Mouse (Mus musculus) heart, embryonic 15.5 days (tissue): Measurements from ENCODE around the gene Nxf2. TPM values are rescaled to one million over a fixed set of nuclear protein-coding genes. Genes with fewer than 3 reads are reported as not detected.
"Not testable (repeated sequence)": the region's sequence is repeated elsewhere in the genome, so short reads cannot be mapped to it uniquely, and the experiment has no call there.

Experiments
- ATAC-seq: fragments of 200-750 bp; cut with Nextera tagmentation; replicated peaks from 2 replicates; pipeline ENCODE4 v1.8.0; 2017; ENCODE audit warnings: low read depth, moderate TSS enrichment; ENCODE audit not compliant: insufficient number of reproducible peaks, insufficient read depth, low FRiP score
- H3K27ac ChIP-seq: fragments of 300-500 bp; sonication (generic); 2 replicates; pipeline ENCODE4 v1.5.1; 2015; ENCODE audit warnings: mild to moderate bottlenecking, inconsistent platforms
- H3K27me3 ChIP-seq: fragments of 300-500 bp; sonication (generic); 2 replicates; pipeline ENCODE4 v1.6.1; 2015; ENCODE audit warnings: inconsistent platforms
- H3K36me3 ChIP-seq: fragments of 300-500 bp; sonication (generic); 2 replicates; pipeline ENCODE4 v1.6.1; 2015; ENCODE audit warnings: mild to moderate bottlenecking, inconsistent platforms
- H3K4me1 ChIP-seq: fragments of 300-500 bp; sonication (generic); replicated peaks from 2 replicates; pipeline ENCODE4 v1.6.1; 2015; ENCODE audit warnings: inconsistent platforms
- H3K4me2 ChIP-seq: fragments of 300-500 bp; sonication (generic); 2 replicates; pipeline ENCODE4 v1.6.1; 2015; ENCODE audit warnings: inconsistent platforms, mild to moderate bottlenecking, moderate library complexity
- H3K4me3 ChIP-seq: fragments of 300-500 bp; sonication (generic); 2 replicates; pipeline ENCODE4 v1.5.1; 2015; ENCODE audit warnings: mild to moderate bottlenecking, inconsistent platforms
- H3K9ac ChIP-seq: fragments of 300-500 bp; sonication (generic); 2 replicates; pipeline ENCODE4 v1.6.1; 2015; ENCODE audit warnings: mild to moderate bottlenecking, inconsistent platforms
- H3K9me3 ChIP-seq: fragments of 300-500 bp; sonication (generic); replicated peaks from 2 replicates; pipeline ENCODE4 v1.6.1; 2016; ENCODE audit warnings: inconsistent platforms
- WGBS: fragments of 180-500 bp; shearing (Covaris S2); methylation state at CpG from one replicate; pipeline ENCODE4 v1.1.7; 2015; ENCODE audit warnings: mixed read lengths; 5-methylcytosine and 5-hydroxymethylcytosine counted together
- polyA plus RNA-seq: library from polyadenylated mRNA; unstranded; fragments of >200 nt; fragmentation: Nextera tagmentation; extraction: Ambion mirVana; gene quantifications from 2 replicates; pipeline ENCODE4 v1.2.1, GENCODE M21; 2015

Gene Nxf2
- polyA plus RNA-seq, 1 experiment from 2014 or later, result 0.29 TPM

DNA sequence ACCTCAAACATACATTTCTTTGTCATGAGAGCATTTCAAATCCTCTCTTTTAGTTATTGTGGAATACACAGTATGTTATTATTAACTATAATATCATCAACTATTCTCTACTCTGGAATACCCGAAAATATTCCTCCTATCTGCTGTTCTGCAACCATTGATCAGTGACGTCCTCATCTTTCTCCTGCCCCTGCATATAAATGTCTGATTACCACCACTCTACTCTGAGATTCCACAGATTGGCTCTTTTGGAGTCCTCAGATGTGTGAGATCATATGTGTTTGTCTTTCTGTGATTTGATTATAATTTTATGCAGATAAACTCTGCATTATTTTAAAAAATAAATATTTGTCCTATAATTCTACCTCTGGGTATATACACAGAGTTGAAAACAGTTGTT, 48.8 kb downstream of the Nxf2 start:
- Histone ChIP-seq H3K4me3 (no peak overlapping the region), H3K9ac (no peak overlapping the region), H3K4me2 (no peak overlapping the region), H3K36me3 (no peaks in the 10 kb centered on the region), H3K27me3 (no peaks in the 10 kb centered on the region), H3K9me3 (no peaks in the 10 kb centered on the region), H3K27ac (no peak overlapping the region), H3K4me1 (no peaks in the 10 kb centered on the region)
- 54% methylated on average over 2 of the region's 2 CpGs for whole genome bisulfite sequencing
- ATAC-seq, result no peak

DNA sequence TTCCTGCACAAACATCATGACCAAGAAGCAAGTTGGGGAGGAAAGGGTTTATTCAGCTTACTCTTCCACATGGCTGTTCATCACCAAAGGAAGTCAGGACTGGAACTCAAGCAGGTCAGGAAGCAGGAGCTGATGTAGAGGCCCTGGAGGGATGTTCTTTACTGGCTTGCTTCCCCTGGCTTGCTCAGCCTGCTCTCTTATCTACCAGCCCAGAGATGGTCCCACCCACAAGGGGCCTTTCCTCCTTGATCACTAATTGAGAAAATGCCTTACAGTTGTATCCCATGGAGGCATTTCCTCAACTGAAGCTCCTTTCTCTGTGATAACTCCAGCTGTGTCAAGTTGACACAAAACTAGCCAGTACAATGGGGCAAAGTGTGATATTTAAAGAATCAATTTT, 49.2 kb downstream of the Nxf2 start:
- not testable (repeated sequence) for H3K4me2 ChIP-seq, H3K36me3 ChIP-seq, ATAC-seq, H3K9ac ChIP-seq, H3K4me1 ChIP-seq, H3K9me3 ChIP-seq, H3K4me3 ChIP-seq, H3K27ac ChIP-seq, H3K27me3 ChIP-seq

DNA sequence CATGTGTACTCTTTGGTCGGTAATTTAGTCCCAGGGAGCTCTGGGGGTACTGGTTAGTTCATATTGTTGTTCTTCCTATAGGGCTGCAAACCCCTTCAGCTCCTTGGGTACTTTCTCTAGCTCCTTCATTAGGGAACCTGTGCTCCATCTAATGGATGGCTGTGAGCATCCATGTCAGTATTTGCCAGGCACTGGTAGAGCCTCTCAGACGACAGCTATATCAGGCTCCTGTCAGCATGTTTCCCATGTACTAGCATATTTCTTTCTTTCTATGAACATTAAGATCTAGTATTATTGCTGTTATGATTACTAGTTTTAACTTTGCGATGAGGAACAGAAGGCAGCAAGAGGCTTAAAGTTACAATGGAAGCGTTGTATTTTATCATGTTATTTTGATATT, 49.7 kb downstream of the Nxf2 start:
- H3K27me3 ChIP-seq, result no peaks in the 10 kb centered on the region
- ATAC-seq, result no peak

DNA sequence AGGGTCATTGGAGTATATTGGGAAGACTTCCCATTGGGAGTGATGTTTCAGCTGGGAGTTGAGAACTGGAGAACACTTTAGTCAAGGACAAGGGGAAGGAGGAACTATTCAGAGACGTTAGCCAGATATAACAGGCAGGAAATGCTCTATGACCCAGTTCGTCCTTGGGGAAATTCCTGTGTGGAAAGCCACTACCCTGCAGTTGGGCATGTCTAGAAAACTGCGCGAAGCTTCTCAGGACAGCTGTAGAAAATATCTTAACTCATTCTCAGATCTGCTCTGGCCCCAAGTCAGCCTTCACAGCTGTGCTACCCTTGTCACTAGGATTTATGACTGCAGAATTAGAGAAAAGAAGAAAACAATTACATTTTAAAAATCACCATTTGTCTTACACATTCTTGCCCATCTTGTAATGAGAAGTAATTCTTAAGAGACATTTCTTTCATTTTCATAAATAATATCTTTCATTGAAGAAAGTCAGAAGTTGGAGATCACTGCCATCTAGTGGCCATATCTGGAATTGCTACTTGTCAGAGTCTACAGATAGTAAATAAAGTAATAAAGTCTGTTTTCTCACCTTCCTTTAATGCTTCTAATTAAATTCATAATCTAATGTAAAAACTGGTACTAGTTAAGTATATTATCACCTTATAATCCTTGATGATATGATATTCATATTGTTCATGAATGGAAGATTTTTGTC, 51.2 kb downstream of the Nxf2 start:
- 7% methylated on average over 4 of the region's 4 CpGs for WGBS
- H3K9ac ChIP-seq, result no peak overlapping the region
- H3K27me3 ChIP-seq, result no peaks in the 10 kb centered on the region
- no peak overlapping the region for H3K27ac ChIP-seq
- no peak overlapping the region for H3K4me3 ChIP-seq
- no peaks in the 10 kb centered on the region for H3K4me1 ChIP-seq
- H3K36me3 ChIP-seq, result no peaks in the 10 kb centered on the region
- peak overlapping the region; percentile 39; the same call in 1 of the 2 replicates for H3K4me2 ChIP-seq
- no peak for ATAC-seq
- H3K9me3 ChIP-seq, result no peaks in the 10 kb centered on the region

More for the DNA sequence above, 49.7 kb downstream of the Nxf2 start:
- Histone ChIP-seq H3K4me2 (no peak overlapping the region), H3K36me3 (no peaks in the 10 kb centered on the region), H3K4me3 (no peak overlapping the region), H3K4me1 (no peaks in the 10 kb centered on the region), H3K9ac (no peak overlapping the region), H3K27ac (no peak overlapping the region), H3K9me3 (no peaks in the 10 kb centered on the region)
- 50% methylated on average over 4 of the region's 4 CpGs for WGBS

DNA sequence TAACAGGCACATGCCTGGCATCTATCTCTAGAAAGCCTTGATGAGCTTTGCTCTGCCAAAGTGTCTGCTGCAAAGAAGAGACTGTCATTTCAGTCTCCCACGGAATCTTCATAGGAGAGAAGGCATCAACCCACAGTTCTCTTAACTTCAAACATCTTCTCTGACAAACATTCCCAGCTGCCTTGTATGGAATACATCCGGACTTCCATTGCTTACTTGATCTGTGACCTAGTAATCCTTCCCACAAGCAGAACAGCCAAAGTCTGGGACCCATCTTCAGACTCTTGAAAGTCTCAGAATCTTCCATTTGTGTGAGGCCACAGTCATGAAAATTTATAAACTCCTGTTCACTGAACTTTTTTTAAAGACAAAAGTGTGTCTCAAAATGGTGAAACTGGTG, 51.7 kb downstream of the Nxf2 start:
- 46% methylated on average over 2 of the region's 2 CpGs for WGBS
- Histone ChIP-seq H3K4me1 (no peaks in the 10 kb centered on the region), H3K4me3 (no peak overlapping the region), H3K27ac (no peak overlapping the region), H3K9me3 (no peaks in the 10 kb centered on the region), H3K27me3 (no peaks in the 10 kb centered on the region), H3K9ac (no peak overlapping the region), H3K4me2 (no peak overlapping the region), H3K36me3 (no peaks in the 10 kb centered on the region)
- ATAC-seq, result no peak

DNA sequence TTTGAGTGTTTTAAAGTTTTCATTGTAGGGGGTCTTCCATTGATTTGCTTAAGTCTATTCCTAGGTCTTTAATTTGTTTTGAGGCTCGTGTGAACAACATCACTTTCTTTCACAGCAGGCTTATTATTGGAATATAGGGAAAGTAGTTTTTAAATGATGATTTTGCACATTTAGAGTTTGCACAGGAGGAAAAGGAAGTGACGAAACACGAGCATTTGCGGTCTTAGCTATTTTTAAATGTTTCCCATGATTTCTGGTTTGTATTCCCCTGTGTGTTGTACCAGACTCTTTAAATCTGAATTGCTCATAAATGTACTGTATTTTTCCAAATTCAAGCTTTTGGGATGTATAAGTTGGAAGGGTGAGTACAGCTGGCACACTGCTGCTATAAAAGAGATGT, 54.2 kb downstream of the Nxf2 start:
- H3K4me3 ChIP-seq, result no peak overlapping the region
- H3K27me3 ChIP-seq, result no peaks in the 10 kb centered on the region
- H3K36me3 ChIP-seq, result no peaks in the 10 kb centered on the region
- 71% methylated on average over 4 of the region's 4 CpGs for WGBS
- H3K4me1 ChIP-seq, result no peaks in the 10 kb centered on the region
- no peak for ATAC-seq
- H3K4me2 ChIP-seq, result no peak overlapping the region
- H3K27ac ChIP-seq, result no peak overlapping the region
- H3K9ac ChIP-seq, result no peak overlapping the region
- no peaks in the 10 kb centered on the region for H3K9me3 ChIP-seq

Other genes starting within 250 kb of the Nxf2 start
- gene Armcx1, start 246.8 kb downstream of the Nxf2 start, polyA plus RNA-seq, result 40.5 and 43.2 TPM in 2 replicates
- gene Armcx6, start 213.3 kb downstream of the Nxf2 start, polyA plus RNA-seq, result 14.1 and 17.0 TPM in 2 replicates
- gene Armcx3, start 208.2 kb downstream of the Nxf2 start, polyA plus RNA-seq, result 80.8 and 81.1 TPM in 2 replicates
- gene Armcx2, start 155.5 kb downstream of the Nxf2 start, polyA plus RNA-seq, result 53.9 and 57.3 TPM in 2 replicates
- gene Zmat1, start 44.5 kb upstream of the Nxf2 start, polyA plus RNA-seq, result 7.7 and 9.6 TPM in 2 replicates
- gene Gm15023, start 212.9 kb upstream of the Nxf2 start, polyA plus RNA-seq, result not detected in 2 replicates
- gene Tceal6, start 245.9 kb upstream of the Nxf2 start, polyA plus RNA-seq, result 0.76 and 1.6 TPM in 2 replicates